Mouse (Mus musculus) bone marrow, adult 2 months (tissue): Measurements from ENCODE around the gene Vegfc.

Source experiments
- CTCF ChIP-seq: fragments of 200-500 bp; IDR thresholded peaks from 2 replicates; pipeline ENCODE4 v1.5.1; 2011; ENCODE audit warnings: low read length, control low read depth; ENCODE audit not compliant: control insufficient read depth, insufficient read depth
- POLR2A ChIP-seq: fragments of 200-500 bp; IDR thresholded peaks from 2 replicates; pipeline ENCODE4 v1.6.1; 2011; ENCODE audit warnings: low read depth, mild to moderate bottlenecking, control low read depth, low read length, borderline replicate concordance; ENCODE audit not compliant: control insufficient read depth

DNA sequence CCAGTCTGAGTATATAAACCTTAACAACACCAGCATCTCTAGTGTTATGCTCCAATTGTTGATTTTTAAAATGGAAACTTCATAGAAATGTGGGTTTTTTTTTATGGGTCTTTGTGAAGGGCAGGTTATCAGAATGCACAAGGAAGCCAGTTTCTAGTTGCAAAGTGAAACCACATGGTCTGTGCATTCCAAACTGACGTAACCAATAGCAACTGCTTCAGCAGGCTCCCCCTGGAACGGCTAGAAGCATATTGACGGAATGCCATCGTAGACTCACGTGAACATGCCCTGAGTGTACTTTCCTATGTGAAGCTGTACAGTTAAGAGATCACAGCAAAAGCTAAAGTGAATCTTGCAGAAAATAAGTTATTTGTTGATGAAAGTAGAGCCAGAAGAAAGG lies 86.1 kb downstream of the Vegfc start:
- TF ChIP-seq CTCF (no peak), POLR2A (no peak)
